Mouse (Mus musculus) neural tube, embryonic 13.5 days (tissue): Measurements from ENCODE around the gene Slc38a8. TPM values are rescaled to one million over a fixed set of nuclear protein-coding genes. Genes with fewer than 3 reads are reported as not detected.

Experiments
- ATAC-seq: fragments of 200-750 bp; cut with Nextera tagmentation; 2 replicates; pipeline ENCODE4 v1.8.0; 2017; ENCODE audit warnings: low read depth, mild to moderate bottlenecking, moderate TSS enrichment, moderate library complexity
- H3K27ac ChIP-seq: fragments of 300-500 bp; sonication (generic); replicated peaks from 2 replicates; pipeline ENCODE4 v1.5.1; 2015; ENCODE audit warnings: moderate library complexity, mild to moderate bottlenecking, inconsistent platforms
- H3K27me3 ChIP-seq: fragments of 300-500 bp; sonication (generic); 2 replicates; pipeline ENCODE4 v1.6.1; 2015; ENCODE audit warnings: mild to moderate bottlenecking, inconsistent platforms
- H3K36me3 ChIP-seq: fragments of 300-500 bp; sonication (generic); 2 replicates; pipeline ENCODE4 v1.6.1; 2015; ENCODE audit warnings: mild to moderate bottlenecking, inconsistent platforms
- H3K4me1 ChIP-seq: fragments of 300-500 bp; sonication (generic); replicated peaks from 2 replicates; pipeline ENCODE4 v1.6.1; 2015; ENCODE audit warnings: inconsistent platforms
- H3K4me2 ChIP-seq: fragments of 300-500 bp; sonication (generic); 2 replicates; pipeline ENCODE4 v1.6.1; 2015; ENCODE audit warnings: inconsistent platforms, mild to moderate bottlenecking, moderate library complexity
- H3K4me3 ChIP-seq: fragments of 300-500 bp; sonication (generic); 2 replicates; pipeline ENCODE4 v1.5.1; 2015; ENCODE audit warnings: mild to moderate bottlenecking, inconsistent platforms
- H3K9ac ChIP-seq: fragments of 300-500 bp; sonication (generic); 2 replicates; pipeline ENCODE4 v1.6.1; 2015; ENCODE audit warnings: moderate library complexity, mild to moderate bottlenecking, inconsistent platforms
- H3K9me3 ChIP-seq: fragments of 300-500 bp; sonication (generic); 2 replicates; pipeline ENCODE4 v1.6.1; 2016; ENCODE audit warnings: inconsistent platforms
- WGBS: fragments of 180-500 bp; shearing (Covaris S2); methylation state at CpG from one replicate; pipeline ENCODE4 v1.1.7; 2015; 5-methylcytosine and 5-hydroxymethylcytosine counted together
- polyA plus RNA-seq: library from polyadenylated mRNA; unstranded; fragments of >200 nt; fragmentation: Nextera tagmentation; extraction: Ambion mirVana; gene quantifications from 2 replicates; pipeline ENCODE4 v1.2.1, GENCODE M21; 2015

Gene Slc38a8
- polyA plus RNA-seq, result not detected in 2 replicates

DNA sequence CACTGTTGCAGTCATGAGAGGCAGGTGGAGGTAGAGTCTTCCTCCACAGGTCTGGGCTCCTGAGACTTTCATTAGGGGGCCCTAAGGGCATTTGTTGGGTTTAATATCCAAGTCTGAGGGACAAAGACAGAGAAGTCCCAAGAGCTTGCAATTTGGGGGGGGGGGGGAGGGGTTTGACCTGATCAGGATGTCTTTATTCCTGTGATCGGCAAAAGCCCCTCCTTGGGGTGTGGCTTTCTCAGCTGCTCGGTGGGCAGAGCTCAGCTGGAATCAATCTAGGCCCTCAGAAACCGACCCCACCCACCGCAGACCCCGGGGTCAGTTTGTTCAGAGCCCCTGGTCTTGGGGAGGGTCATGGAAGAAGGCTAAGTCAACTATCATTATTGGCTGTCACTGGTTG lies at the start of gene Slc38a8:
Slc38a8 (minus strand) TSS at position 101 of the 400 bp plus-strand sequence.
- H3K9me3 ChIP-seq, result no peaks in the 10 kb centered on the region
- H3K4me1 ChIP-seq, result peaks cover 17% of the 10 kb centered on the region
- no peak within 1 kb of the TSS for H3K4me3 ChIP-seq
- H3K36me3 ChIP-seq, result peaks cover 15% of the 10 kb centered on the region
- no peak within 1 kb of the TSS for H3K9ac ChIP-seq
- no peaks in the 10 kb centered on the region for H3K27me3 ChIP-seq
- no peak within 1 kb of the TSS for H3K4me2 ChIP-seq
- no peak for ATAC-seq
- H3K27ac ChIP-seq, result no peak within 1 kb of the TSS
- 54% methylated on average over 5 of the region's 5 CpGs for WGBS

DNA sequence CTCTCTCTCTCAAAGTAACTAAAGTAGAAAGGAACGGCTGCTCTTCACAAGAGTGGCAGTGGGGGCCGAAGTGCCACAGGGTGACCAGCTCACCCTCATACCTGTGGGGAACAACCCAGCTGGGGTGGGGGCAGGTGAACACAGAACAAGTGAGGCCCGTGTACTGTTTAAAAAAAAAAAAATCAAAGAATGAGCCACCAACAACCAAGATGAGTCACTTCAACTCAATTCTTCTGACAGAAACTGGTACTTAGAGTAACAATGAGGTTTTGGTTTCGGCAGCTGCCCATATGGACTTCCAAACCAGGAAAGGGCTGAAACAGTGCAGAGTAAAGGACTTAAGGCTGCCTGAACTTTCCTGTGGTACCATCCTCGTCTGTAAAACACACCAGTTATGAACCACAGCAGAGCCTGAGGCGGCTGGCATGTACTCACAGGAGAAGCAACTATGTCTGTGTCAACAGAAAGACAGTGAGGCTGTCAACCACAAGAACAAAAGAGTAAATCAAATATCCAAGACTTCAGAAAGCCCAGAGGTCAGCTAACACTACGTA lies 47.1 kb upstream of the Slc38a8 start:
- peaks cover 11% of the 10 kb centered on the region; the same call in 1 of the 2 replicates for H3K4me1 ChIP-seq
- H3K27ac ChIP-seq, result no peak overlapping the region
- no peaks in the 10 kb centered on the region for H3K9me3 ChIP-seq
- no peak overlapping the region for H3K9ac ChIP-seq
- H3K4me3 ChIP-seq, result no peak overlapping the region
- ATAC-seq, result no peak
- no peaks in the 10 kb centered on the region for H3K27me3 ChIP-seq
- H3K4me2 ChIP-seq, result no peak overlapping the region
- 83% methylated on average over 7 of the region's 7 CpGs for WGBS
- peaks cover 34% of the 10 kb centered on the region for H3K36me3 ChIP-seq

DNA sequence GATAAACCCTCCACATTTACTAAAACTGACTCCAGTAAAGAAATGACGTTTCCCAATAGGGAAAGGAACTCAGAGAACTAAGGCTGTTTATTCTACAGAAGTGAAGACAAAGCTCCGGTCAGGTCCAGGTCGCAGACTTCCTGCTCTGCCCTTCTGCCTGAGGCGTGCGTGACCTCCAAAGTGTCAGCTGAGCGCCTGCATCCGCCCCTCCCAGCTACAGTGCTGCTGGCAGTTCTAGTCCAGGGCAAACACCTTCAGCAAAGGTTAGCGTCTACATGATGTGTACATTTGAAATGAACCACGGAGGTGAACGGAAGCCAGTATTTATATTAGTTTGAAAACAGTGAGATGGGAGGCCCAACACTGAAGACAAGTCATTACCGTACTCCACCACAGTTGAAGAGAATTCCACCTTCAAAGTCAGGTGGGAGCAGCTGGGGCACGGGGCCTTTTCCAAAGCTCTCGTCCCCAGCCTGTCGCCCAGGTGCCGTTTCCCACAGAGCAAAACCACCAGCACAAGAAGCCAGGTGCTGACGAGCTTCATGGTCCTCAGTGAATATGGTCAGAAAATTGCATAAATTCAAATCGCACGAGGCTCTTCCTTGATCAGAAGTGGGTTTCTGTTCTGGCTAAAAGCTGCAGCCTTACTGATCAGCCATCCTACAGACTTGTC lies 45.7 kb upstream of the Slc38a8 start:
- H3K4me3 ChIP-seq, result no peak overlapping the region
- H3K27me3 ChIP-seq, result no peaks in the 10 kb centered on the region
- WGBS, result 87% methylated on average over 18 of the region's 18 CpGs
- H3K27ac ChIP-seq, result no peak overlapping the region
- H3K36me3 ChIP-seq, result peaks cover 48% of the 10 kb centered on the region
- no peak overlapping the region for H3K4me2 ChIP-seq
- no peak overlapping the region for H3K9ac ChIP-seq
- H3K9me3 ChIP-seq, result no peaks in the 10 kb centered on the region
- peaks cover 11% of the 10 kb centered on the region; the same call in 1 of the 2 replicates for H3K4me1 ChIP-seq
- ATAC-seq, result no peak

DNA sequence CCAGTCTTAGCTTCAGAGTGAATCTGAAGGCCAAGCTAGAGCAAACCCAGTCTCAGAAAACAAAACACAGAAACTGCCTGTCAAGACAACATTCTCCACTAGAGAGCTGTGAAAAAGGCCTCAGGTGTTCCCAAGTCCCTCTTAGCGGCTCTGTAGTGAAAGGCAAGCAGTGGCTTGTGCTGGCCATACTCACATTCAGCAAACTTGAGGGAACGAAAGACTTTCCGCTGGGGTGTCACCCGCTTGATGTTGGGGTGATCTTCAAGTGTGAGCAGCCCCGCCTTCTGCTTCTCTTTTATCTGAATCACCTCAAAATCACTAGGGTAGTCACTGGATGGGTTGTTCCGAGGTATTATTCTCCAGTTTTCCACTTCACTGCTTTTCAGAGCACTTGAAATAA lies 44.3 kb upstream of the Slc38a8 start:
- peaks cover 62% of the 10 kb centered on the region for H3K36me3 ChIP-seq
- no peak for ATAC-seq

DNA sequence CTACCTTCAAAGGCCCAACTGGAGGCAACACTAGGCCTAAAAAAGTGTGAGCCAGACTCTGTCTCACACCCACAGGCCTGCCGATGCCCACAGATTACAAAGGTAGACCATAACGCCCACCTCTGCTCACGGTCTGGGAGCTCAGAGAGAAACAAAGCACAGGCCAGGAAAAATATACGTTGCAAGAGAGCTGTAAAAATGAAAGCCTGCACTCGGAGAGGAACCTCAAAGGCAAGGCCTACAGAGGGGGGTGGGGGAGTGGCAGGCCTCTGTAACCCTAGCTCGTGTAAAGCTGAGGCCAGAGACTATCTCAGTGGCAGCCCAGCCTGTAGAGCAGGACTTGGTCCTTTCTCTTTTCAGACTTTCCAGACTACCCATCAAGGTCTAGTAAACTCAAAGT lies 43.7 kb upstream of the Slc38a8 start:
- Histone ChIP-seq H3K36me3 (peaks cover 68% of the 10 kb centered on the region), H3K4me1 (0 out of 2 replicates have a peak, but pooled peaks cover 2% of the 10 kb centered on the region), H3K9ac (no peak overlapping the region), H3K4me2 (no peak overlapping the region), H3K4me3 (no peak overlapping the region), H3K9me3 (no peaks in the 10 kb centered on the region), H3K27ac (no peak overlapping the region), H3K27me3 (no peaks in the 10 kb centered on the region)
- WGBS, result 81% methylated on average over 6 of the region's 6 CpGs
- no peak for ATAC-seq

More for the DNA sequence above, 44.3 kb upstream of the Slc38a8 start:
- Histone ChIP-seq H3K9ac (no peak overlapping the region), H3K4me1 (peaks cover 8% of the 10 kb centered on the region; the same call in 1 of the 2 replicates), H3K27ac (no peak overlapping the region), H3K4me2 (no peak overlapping the region), H3K4me3 (no peak overlapping the region), H3K27me3 (no peaks in the 10 kb centered on the region), H3K9me3 (no peaks in the 10 kb centered on the region)
- WGBS, result 91% methylated on average over 6 of the region's 6 CpGs

DNA sequence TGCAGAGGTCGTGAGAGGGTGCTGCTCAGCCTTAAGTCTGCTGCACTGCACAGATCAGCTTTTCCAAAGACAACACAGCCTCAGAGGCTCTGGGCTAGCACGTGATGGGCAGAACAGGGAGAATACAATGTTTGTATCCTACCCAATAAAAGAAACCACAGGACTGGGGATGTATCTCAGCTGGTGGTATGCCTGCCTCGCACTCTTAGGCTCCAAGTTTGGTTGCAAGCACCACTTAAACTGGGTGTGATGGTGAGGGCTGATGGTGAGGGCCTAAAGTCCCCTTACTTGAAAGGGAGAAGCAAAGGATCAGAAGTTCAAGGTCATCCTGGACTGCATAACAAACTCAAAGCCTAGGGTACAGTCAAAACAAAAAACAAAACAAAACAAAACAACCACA lies 43.1 kb upstream of the Slc38a8 start:
- H3K27ac ChIP-seq, result no peak overlapping the region
- H3K4me3 ChIP-seq, result no peak overlapping the region
- H3K4me2 ChIP-seq, result no peak overlapping the region
- no peaks in the 10 kb centered on the region for H3K4me1 ChIP-seq
- no peaks in the 10 kb centered on the region for H3K27me3 ChIP-seq
- 92% methylated on average over 3 of the region's 3 CpGs for WGBS
- H3K9me3 ChIP-seq, result no peaks in the 10 kb centered on the region
- H3K36me3 ChIP-seq, result peaks cover 74% of the 10 kb centered on the region
- ATAC-seq, result no peak
- no peak overlapping the region for H3K9ac ChIP-seq

DNA sequence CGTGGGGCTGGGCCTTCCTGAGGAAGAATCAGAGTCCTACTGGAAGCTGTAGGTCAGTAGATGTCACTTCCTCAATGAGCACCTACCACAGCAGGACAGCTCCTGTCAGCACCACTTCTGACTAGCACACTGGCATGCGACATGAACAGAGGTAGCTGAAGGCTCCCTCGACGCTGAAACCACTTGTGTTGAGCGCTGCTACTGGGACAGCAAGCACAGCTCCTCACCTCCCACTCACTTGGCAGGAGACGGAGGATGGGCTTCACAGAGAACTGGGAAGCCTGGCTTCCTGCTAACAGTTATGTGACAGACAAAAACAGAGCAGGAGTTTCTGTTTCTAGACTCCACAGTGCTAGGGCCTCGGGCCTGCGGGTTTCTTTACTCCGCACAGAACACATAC lies 30.5 kb upstream of the Slc38a8 start:
- Histone ChIP-seq H3K36me3 (peaks cover 100% of the 10 kb centered on the region), H3K4me2 (no peak overlapping the region), H3K4me1 (no peaks in the 10 kb centered on the region), H3K4me3 (no peak overlapping the region), H3K9ac (no peak overlapping the region), H3K27ac (no peak overlapping the region), H3K9me3 (no peaks in the 10 kb centered on the region), H3K27me3 (no peaks in the 10 kb centered on the region)
- WGBS, result 93% methylated on average over 9 of the region's 9 CpGs
- ATAC-seq, result no peak

DNA sequence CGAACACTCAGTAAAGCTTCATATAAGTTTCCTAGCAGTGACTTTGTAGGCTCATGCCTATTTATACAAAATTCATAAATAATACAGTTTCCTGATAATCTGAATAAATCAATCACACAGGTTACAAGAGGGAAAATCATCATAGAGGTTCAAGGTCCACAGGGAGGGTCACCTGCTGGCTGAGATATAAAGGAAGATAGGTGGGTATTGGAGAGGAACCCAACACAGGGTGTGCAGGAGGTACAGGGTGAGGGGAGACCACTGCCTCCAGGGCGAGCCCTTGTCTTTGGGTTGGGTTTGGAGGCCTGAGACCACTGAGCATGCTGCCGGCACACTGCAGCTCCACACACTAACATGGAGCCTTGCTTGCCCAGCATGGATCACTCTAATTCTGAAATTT lies 29.9 kb upstream of the Slc38a8 start:
- 94% methylated on average over 3 of the region's 3 CpGs for WGBS

DNA sequence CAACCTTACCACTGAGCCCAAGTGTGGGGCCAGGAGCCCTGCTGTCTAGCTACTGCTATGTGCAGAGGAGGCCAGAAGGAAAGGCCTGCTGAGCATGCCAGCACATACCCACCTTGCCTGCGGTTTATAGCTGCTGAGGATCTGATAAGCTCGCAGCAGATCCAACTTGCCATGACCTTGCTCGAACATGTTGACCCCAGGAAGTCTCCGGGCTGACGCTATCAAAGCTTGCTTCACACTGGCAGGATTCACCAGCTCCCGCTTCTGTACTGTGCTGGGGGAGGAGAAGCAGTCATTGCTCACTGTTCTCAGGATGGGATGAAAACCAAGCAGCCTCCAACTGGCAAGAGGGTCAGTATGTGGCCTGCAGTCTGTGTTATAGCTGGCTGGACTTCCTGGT lies 29.4 kb upstream of the Slc38a8 start:
- 87% methylated on average over 6 of the region's 6 CpGs for WGBS
- H3K9ac ChIP-seq, result no peak overlapping the region
- no peaks in the 10 kb centered on the region for H3K27me3 ChIP-seq
- no peak for ATAC-seq
- no peak overlapping the region for H3K4me3 ChIP-seq
- no peak overlapping the region for H3K4me2 ChIP-seq
- H3K27ac ChIP-seq, result no peak overlapping the region
- H3K36me3 ChIP-seq, result peaks cover 99% of the 10 kb centered on the region
- no peaks in the 10 kb centered on the region for H3K4me1 ChIP-seq
- no peaks in the 10 kb centered on the region for H3K9me3 ChIP-seq

More for the DNA sequence above, 29.9 kb upstream of the Slc38a8 start:
- H3K4me1 ChIP-seq, result no peaks in the 10 kb centered on the region
- no peaks in the 10 kb centered on the region for H3K9me3 ChIP-seq
- H3K36me3 ChIP-seq, result peaks cover 99% of the 10 kb centered on the region
- no peak overlapping the region for H3K9ac ChIP-seq
- ATAC-seq, result no peak
- no peak overlapping the region for H3K4me2 ChIP-seq
- H3K27ac ChIP-seq, result no peak overlapping the region
- H3K4me3 ChIP-seq, result no peak overlapping the region
- H3K27me3 ChIP-seq, result no peaks in the 10 kb centered on the region

DNA sequence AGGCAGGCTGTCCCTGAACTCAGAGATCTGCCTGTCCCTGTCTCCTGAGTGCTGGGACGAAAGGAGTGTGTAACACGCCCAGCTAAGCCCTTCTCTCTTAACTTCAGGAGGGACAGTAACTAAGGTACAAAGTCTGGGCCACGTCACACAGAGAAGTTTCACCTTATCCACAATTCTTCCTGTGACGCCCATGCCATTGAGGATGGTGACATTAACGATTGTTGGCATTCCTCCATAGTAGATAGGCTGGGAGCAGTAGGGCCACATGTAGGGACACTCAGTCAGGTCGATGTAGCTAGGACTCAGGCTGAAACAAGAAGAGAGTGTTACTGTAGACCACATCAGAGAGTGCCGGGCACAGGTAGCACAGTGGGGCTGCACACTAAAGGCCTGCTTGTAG lies 27.3 kb upstream of the Slc38a8 start:
- Histone ChIP-seq H3K27me3 (no peaks in the 10 kb centered on the region), H3K4me1 (no peaks in the 10 kb centered on the region), H3K36me3 (peaks cover 99% of the 10 kb centered on the region), H3K9me3 (no peaks in the 10 kb centered on the region), H3K4me2 (no peak overlapping the region), H3K9ac (no peak overlapping the region), H3K27ac (no peak overlapping the region), H3K4me3 (no peak overlapping the region)
- 94% methylated on average over 7 of the region's 7 CpGs for WGBS
- ATAC-seq, result no peak

DNA sequence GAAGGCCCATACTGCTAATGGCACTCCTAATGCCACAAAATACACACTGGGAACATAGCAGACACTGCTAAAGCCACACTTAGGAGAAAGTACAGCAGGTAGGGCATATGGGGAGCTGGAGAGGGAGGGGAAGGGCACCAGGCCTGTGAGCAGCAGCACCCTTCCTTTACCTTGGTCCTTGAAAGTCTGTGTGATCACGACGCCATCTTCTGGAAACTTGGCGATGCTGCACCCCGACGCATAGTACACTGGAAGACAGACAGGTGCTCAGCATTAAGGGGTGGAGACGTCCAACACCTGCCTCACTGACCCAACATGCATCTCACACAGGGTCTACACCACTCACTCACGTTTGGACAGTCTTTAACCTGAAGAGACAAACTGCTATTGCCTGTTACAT lies 18.6 kb upstream of the Slc38a8 start:
- Histone ChIP-seq H3K9ac (no peak overlapping the region), H3K4me2 (no peak overlapping the region), H3K9me3 (no peaks in the 10 kb centered on the region), H3K27me3 (no peaks in the 10 kb centered on the region), H3K36me3 (peaks cover 96% of the 10 kb centered on the region), H3K27ac (no peak overlapping the region), H3K4me3 (no peak overlapping the region), H3K4me1 (peaks cover 13% of the 10 kb centered on the region)
- ATAC-seq, result no peak
- WGBS, result 81% methylated on average over 7 of the region's 7 CpGs

DNA sequence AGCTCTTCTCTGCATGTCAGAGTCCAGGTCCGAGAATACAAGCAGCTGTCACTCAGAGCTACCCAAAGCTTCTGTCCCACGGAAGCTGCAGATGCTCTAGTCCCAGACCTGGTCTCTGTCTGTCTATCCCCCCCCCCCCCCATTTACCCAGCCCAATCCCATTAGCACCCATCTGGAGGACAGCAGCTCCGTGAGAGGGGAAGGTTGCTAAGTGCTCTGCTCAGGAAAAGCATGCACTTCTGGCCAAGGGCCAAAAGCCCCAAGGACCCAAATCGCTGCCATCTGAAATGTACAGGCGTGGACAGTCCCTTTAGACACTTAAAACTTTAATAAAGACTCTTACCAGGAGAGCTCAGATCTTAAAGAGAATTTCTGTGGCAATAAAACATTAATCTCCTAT lies 15.2 kb upstream of the Slc38a8 start:
- H3K9me3 ChIP-seq, result no peaks in the 10 kb centered on the region
- peaks cover 98% of the 10 kb centered on the region for H3K36me3 ChIP-seq
- H3K4me1 ChIP-seq, result peaks cover 13% of the 10 kb centered on the region
- WGBS, result 48% methylated on average over 5 of the region's 5 CpGs
- H3K4me2 ChIP-seq, result no peak overlapping the region
- H3K27me3 ChIP-seq, result no peaks in the 10 kb centered on the region
- 0 out of 2 replicates have a peak, but pooled peaks have one; percentile 61 for ATAC-seq
- no peak overlapping the region for H3K4me3 ChIP-seq
- H3K9ac ChIP-seq, result no peak overlapping the region
- peak overlapping the region; percentile 62 for H3K27ac ChIP-seq

DNA sequence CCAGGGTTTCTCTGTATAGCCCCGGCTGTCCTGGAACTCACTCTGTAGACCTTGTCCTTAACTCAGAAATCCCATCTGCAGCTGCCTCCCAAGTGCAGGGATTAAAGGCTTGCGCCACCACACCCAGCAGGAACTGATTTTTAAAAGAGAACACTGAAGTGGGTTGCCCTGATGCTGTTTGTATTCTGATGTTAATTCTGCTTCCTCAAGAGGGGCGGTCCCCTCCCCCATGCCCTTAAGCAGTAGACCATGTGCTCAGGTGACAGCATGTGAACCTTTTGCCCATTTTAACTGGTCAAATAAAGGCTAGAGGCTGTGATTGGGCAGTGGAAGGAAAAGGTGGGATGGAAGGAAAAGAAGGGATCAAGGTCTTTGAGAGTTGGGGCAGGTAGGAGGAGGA lies 14.3 kb upstream of the Slc38a8 start:
- Histone ChIP-seq H3K4me2 (no peak overlapping the region), H3K27ac (peak overlapping the region; percentile 62), H3K9ac (no peak overlapping the region), H3K27me3 (no peaks in the 10 kb centered on the region), H3K36me3 (peaks cover 97% of the 10 kb centered on the region), H3K9me3 (no peaks in the 10 kb centered on the region), H3K4me3 (no peak overlapping the region), H3K4me1 (peaks cover 13% of the 10 kb centered on the region)
- no peak for ATAC-seq
- 59% methylated on average over 3 of the region's 3 CpGs for WGBS
